Mouse (Mus musculus) forebrain, postnatal 0 days (tissue): ENCODE data around the gene Jph2. TPM values are rescaled to one million over a fixed set of nuclear protein-coding genes. Genes with fewer than 3 reads are reported as not detected.
A peak's percentile ranks its signal among the peaks of the same experiment; 100 is the strongest.

Experiments
- ATAC-seq: fragments of 200-750 bp; cut with Nextera tagmentation; 2 replicates; pipeline ENCODE4 v1.8.0; 2017; ENCODE audit warnings: mild to moderate bottlenecking, moderate library complexity
- DNase-seq: peaks from one replicate; pipeline ENCODE4 v3.0.0-alpha.2; 2015
- H3K27ac ChIP-seq: fragments of 300-500 bp; sonication (generic); 2 replicates; pipeline ENCODE4 v1.5.1; 2014; ENCODE audit warnings: low read depth, mild to moderate bottlenecking, antibody characterized with exemption, low read length, moderate library complexity, mixed read lengths
- H3K27me3 ChIP-seq: fragments of 300-500 bp; sonication (generic); 2 replicates; pipeline ENCODE4 v1.6.1; 2014; ENCODE audit warnings: mild to moderate bottlenecking, low read length, mixed read lengths; ENCODE audit not compliant: insufficient read depth
- H3K36me3 ChIP-seq: fragments of 300-500 bp; sonication (generic); 2 replicates; pipeline ENCODE4 v1.6.1; 2014; ENCODE audit warnings: mild to moderate bottlenecking, moderate library complexity; ENCODE audit not compliant: insufficient read depth
- H3K4me1 ChIP-seq: fragments of 300-500 bp; sonication (generic); 2 replicates; pipeline ENCODE4 v1.6.1; 2014; ENCODE audit warnings: antibody characterized with exemption; ENCODE audit not compliant: insufficient read depth
- H3K4me2 ChIP-seq: fragments of 300-500 bp; sonication (generic); 2 replicates; pipeline ENCODE4 v1.6.1; 2014; ENCODE audit warnings: low read depth, mild to moderate bottlenecking, moderate library complexity
- H3K4me3 ChIP-seq: fragments of 300-500 bp; sonication (generic); 2 replicates; pipeline ENCODE4 v1.5.1; 2014; ENCODE audit warnings: low read depth, low read length, mixed read lengths
- H3K9ac ChIP-seq: fragments of 300-500 bp; sonication (generic); 2 replicates; pipeline ENCODE4 v1.6.1; 2014; ENCODE audit warnings: mild to moderate bottlenecking
- H3K9me3 ChIP-seq: fragments of 300-500 bp; sonication (generic); 2 replicates; pipeline ENCODE4 v1.6.1; 2016; ENCODE audit warnings: low read length
- CTCF ChIP-seq: sonication (generic); IDR thresholded peaks from 2 replicates; pipeline ENCODE4 v1.5.1; 2016; ENCODE audit warnings: antibody characterized with exemption, control low read depth, low read depth
- WGBS: fragments of 180-500 bp; shearing (Covaris S2); extraction: QIAGEN DNeasy Blood & Tissue Kit; methylation state at CpG from one replicate; pipeline ENCODE4 v1.1.7; 2014; 5-methylcytosine and 5-hydroxymethylcytosine counted together
- polyA plus RNA-seq: library from polyadenylated mRNA; unstranded; fragments of >200 nt; fragmentation: Nextera tagmentation; extraction: Ambion mirVana; gene quantifications from 2 replicates; pipeline ENCODE4 v1.2.1, GENCODE M21; 2015
- total RNA-seq: library from RNA; depleted of rRNA; stranded (reverse); fragments of >200 nt; gene quantifications from 2 replicates; pipeline ENCODE4 v1.2.3, GENCODE M21; 2014; rRNA removed

The Jph2 gene
- 0.69 and 1.9 TPM in 2 replicates for total RNA-seq
- 0.40 and 0.82 TPM in 2 replicates for polyA plus RNA-seq

DNA sequence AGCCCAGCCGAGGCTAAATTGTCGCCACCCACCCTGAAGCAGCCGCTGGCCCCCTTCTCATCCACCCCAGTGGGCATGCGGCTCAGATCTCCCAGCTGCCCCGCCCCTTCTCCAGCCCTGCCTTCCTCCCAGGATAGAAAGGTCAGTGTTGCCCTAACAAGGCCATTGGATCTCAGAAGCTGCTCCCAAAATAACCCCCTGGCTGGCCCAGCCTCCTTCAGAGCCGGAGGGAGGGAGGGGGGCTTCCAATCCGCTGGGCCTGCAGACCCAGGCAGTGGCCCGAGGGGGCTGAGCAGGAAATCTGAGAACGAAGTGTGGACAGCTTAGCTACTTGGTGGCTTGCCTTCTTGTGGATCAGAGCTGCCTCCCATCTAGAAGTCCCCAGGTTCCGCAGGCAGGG is at the start of gene Jph2:
TSS of gene Jph2 (minus strand) at position 89 of the 400 bp plus-strand sequence.
- H3K4me2 ChIP-seq: no peak within 1 kb of the TSS; the same call in 1 of the 2 replicates
- DNase-seq (no peak), ATAC-seq (no peak)
- no peaks in the 10 kb centered on the region for H3K9me3 ChIP-seq
- no peaks in the 10 kb centered on the region for H3K27me3 ChIP-seq
- no peaks in the 10 kb centered on the region for H3K4me1 ChIP-seq
- H3K4me3 ChIP-seq: no peak within 1 kb of the TSS
- no peak within 1 kb of the TSS for H3K27ac ChIP-seq
- no peak for TF ChIP-seq CTCF
- H3K36me3 ChIP-seq: no peaks in the 10 kb centered on the region
- no peak within 1 kb of the TSS for H3K9ac ChIP-seq
- 13% methylated on average over 10 of the region's 10 CpGs for WGBS

DNA sequence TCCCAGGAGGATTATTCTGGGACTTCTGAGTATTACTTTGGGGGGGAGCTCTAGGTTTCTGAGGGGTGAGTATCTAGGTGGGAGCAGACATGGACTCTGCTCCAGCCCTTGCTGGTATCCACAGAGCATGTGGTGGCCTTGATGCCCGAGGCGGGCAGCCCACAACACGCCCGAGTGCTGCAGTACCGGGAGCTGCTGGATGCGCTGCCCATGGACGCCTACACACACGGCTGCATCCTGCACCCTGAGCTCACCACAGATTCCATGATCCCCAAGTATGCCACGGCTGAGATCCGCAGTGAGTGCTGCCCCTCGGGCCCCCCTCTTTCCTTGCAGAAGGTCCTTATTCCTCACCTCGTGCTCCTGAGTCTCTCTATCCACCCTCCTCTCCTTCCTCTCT is 49.6 kb upstream of the Jph2 start:
- ATAC-seq: no peak
- 83% methylated on average over 12 of the region's 12 CpGs for WGBS
- H3K27ac ChIP-seq: no peak overlapping the region

DNA sequence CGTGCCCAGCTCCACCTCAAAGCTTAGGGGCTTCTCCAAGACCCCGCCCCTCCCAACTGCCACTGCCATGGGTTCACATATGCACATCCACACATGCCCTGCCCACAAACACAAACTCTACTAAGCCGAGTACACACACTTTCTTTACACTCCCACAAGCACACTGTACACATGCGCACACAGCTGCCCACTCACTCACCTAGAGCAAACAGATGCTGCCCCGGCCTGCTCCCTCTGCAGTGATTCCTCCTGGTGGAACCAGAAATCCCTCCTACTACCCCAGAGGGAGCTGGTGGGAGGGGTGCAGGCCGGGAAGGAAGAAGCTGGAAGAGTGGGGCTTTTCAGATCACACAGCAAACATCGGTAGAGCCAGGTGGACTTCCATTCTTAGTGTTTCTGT is 46.2 kb upstream of the Jph2 start:
- ATAC-seq (no peak), DNase-seq (no peak)
- H3K27ac ChIP-seq: no peak overlapping the region
- no peak overlapping the region for H3K4me2 ChIP-seq
- H3K4me1 ChIP-seq: peaks cover 12% of the 10 kb centered on the region
- WGBS: 71% methylated on average over 7 of the region's 7 CpGs
- no peak overlapping the region for H3K4me3 ChIP-seq
- no peaks in the 10 kb centered on the region for H3K9me3 ChIP-seq
- TF ChIP-seq CTCF: no peak
- H3K36me3 ChIP-seq: peaks cover 24% of the 10 kb centered on the region; the same call in 1 of the 2 replicates
- no peaks in the 10 kb centered on the region for H3K27me3 ChIP-seq
- H3K9ac ChIP-seq: no peak overlapping the region

More for the DNA sequence above, 49.6 kb upstream of the Jph2 start:
- Histone ChIP-seq H3K9ac (no peak overlapping the region), H3K4me2 (no peak overlapping the region), H3K9me3 (no peaks in the 10 kb centered on the region), H3K36me3 (peaks cover 39% of the 10 kb centered on the region), H3K27me3 (no peaks in the 10 kb centered on the region), H3K4me3 (no peak overlapping the region), H3K4me1 (no peaks in the 10 kb centered on the region)
- TF ChIP-seq CTCF: no peak
- DNase-seq: no peak

DNA sequence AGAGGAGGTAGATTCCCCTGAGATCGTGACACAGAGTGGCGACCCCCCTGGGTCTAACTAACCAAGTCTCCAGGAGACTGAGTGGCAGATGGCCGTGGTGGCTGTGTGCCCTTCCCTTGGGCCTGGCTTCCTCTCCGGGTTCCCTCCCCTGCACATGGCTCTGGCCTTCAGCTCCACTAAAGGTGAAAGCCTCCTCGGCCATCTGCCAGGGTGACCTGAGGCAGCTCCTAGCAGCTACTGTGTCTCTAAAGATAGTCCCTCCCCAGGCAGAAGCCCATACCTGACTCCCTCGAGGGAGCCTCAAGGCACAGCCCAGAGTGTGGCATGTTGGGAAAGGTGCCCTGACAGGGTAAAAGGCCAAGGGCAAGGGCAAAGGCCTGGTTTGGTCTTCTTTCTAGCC is 45.8 kb upstream of the Jph2 start:
- Histone ChIP-seq H3K36me3 (peaks cover 24% of the 10 kb centered on the region; the same call in 1 of the 2 replicates), H3K4me1 (peaks cover 12% of the 10 kb centered on the region), H3K27me3 (no peaks in the 10 kb centered on the region), H3K27ac (no peak overlapping the region), H3K4me3 (no peak overlapping the region), H3K9me3 (no peaks in the 10 kb centered on the region), H3K4me2 (no peak overlapping the region), H3K9ac (no peak overlapping the region)
- 72% methylated on average over 6 of the region's 6 CpGs for WGBS
- no peak for ATAC-seq
- DNase-seq: no peak
- TF ChIP-seq CTCF: no peak

DNA sequence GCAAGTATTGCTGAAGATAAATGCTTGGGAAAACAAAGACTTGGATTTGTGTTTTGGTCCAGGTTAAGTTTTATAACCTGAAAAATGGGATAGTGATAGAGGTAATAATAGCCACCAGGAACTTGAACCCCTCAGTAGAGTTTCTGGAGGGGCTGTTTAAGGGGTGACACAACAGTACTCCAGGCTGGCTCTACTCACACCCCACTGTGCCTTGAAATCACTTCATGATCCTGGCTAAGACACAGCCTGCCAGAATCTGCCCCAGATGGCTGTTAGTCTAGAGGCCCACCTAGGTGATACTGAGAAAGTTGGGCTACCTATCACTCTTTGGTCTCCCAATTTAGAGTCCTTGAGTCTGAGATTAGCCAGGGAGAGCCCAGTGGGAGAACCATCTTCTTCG is 41.7 kb upstream of the Jph2 start:
- H3K4me2 ChIP-seq: peak overlapping the region; percentile 72
- DNase-seq (no peak), ATAC-seq (no peak)
- peaks cover 9% of the 10 kb centered on the region; the same call in 1 of the 2 replicates for H3K36me3 ChIP-seq
- no peaks in the 10 kb centered on the region for H3K9me3 ChIP-seq
- TF ChIP-seq CTCF: no peak
- 73% methylated on average over 1 of the region's 1 CpGs for WGBS
- H3K4me1 ChIP-seq: peaks cover 18% of the 10 kb centered on the region
- H3K9ac ChIP-seq: peak overlapping the region; percentile 94; the same call in 1 of the 2 replicates
- H3K4me3 ChIP-seq: peak overlapping the region; percentile 90
- no peak overlapping the region for H3K27ac ChIP-seq
- no peaks in the 10 kb centered on the region for H3K27me3 ChIP-seq

DNA sequence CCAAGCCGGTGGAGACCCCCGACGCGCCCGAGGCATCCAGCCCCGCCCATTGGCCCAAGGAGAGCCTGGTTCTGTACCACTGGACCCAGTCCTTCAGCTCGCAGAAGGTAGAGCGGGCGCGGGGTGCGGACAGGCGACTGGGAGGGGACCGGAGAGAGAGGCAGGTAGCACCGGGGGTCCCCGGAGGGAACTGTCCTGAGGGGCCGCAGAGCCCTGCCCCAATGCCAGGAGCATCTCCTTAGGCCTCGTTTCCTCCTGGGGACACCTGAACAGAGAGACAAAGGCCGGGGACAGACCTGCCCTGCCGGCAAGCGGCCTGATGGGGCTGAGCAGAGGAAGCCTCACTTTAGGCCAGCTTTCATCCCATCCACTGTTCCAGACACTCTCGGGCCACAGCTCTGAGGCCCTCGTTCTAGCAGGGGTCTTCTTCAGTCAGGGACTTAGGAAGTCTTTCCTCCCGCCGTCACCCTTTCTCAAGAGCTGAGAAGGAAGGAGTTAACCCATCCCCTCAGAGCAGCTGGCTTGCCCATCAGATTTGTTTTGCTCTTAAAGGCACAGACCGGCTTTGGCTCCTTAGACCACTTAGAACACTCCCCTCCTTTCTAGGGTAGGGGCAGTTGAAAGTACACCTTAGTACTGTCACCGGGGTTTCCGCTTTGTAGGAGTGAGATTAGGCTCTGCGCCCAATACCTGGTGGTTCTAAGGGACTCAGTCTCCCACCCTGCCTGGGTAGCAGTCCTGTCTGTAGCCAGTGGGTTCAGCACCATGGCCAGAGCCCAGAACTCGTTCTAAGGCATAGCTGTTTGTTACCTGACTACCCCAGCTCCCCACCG is 41.0 kb upstream of the Jph2 start:
- H3K4me1 ChIP-seq: peaks cover 18% of the 10 kb centered on the region
- peak overlapping the region; percentile 72 for H3K4me2 ChIP-seq
- peak overlapping the region; percentile 94 for H3K9ac ChIP-seq
- H3K27me3 ChIP-seq: no peaks in the 10 kb centered on the region
- H3K4me3 ChIP-seq: peak overlapping the region; percentile 90
- 1% methylated on average over 30 of the region's 30 CpGs for WGBS
- no peak for TF ChIP-seq CTCF
- H3K9me3 ChIP-seq: no peaks in the 10 kb centered on the region
- DNase-seq (peak; percentile 69), ATAC-seq (peak; percentile 60)
- H3K27ac ChIP-seq: peak overlapping the region; percentile 88
- peaks cover 4% of the 10 kb centered on the region; the same call in 1 of the 2 replicates for H3K36me3 ChIP-seq

DNA sequence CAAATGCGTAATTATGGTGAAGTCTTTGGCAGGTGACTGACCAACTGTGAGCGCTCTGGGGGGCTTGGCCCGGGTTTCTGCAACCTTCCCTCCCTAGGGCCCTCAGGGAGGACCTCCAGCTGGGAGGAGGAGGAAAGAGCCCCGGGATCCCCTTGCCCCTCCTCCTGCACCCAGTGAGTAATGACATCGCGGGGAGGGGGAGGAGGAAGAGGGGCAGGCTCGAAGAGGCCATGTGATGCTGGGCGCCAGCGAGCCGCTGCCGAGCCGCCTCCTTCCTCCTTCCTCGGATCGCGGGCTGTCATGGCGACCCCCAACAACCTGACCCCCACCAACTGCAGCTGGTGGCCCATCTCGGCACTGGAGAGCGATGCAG is 40.4 kb upstream of the Jph2 start, which contains the start of gene Gdap1l1:
TSS of gene Gdap1l1 (plus strand) at position 231 of the 373 bp plus-strand sequence.
- peaks cover 3% of the 10 kb centered on the region; the same call in 1 of the 2 replicates for H3K36me3 ChIP-seq
- H3K9ac ChIP-seq: peak within 1 kb of the TSS; percentile 94
- ATAC-seq (peak; percentile 94), DNase-seq (peak; percentile 84)
- peak within 1 kb of the TSS; percentile 88 for H3K27ac ChIP-seq
- peak within 1 kb of the TSS; percentile 90 for H3K4me3 ChIP-seq
- no peaks in the 10 kb centered on the region for H3K9me3 ChIP-seq
- H3K27me3 ChIP-seq: no peaks in the 10 kb centered on the region
- peak within 1 kb of the TSS; percentile 72 for H3K4me2 ChIP-seq
- 6% methylated on average over 18 of the region's 18 CpGs for WGBS
- H3K4me1 ChIP-seq: peaks cover 18% of the 10 kb centered on the region
- TF ChIP-seq CTCF: no peak
